In genomic region chr12:105720196-105720595, GRCm38 (mm10) we compare ENCODE assay signal across 17 mouse cellular contexts.
"Had no signal": no experiment of that assay in that cellular context is flagged by ENCODE, and none has a peak within 500 bp of the region (broad histone marks: within the 10 kb centered on the region; RNA-seq: fewer than 3 reads in every experiment).

No protein-coding gene starts in this region.

- H3K27me3 ChIP-seq: neural tube, embryonic 12.5 days; neural tube, embryonic 13.5 days; neural tube, embryonic 15.5 days; stomach, embryonic 15.5 days had no signal

- DNase-seq: retina, postnatal 1 day; right cerebral cortex, adult 18-20 months; right cerebral cortex, postnatal 14 days; right cerebral cortex, postnatal 25 days; right cerebral cortex, postnatal 4 days; spleen, adult 18-20 months; thymus, adult 18-20 months; thymus, adult 2 months; thymus, postnatal 14 days; thymus, postnatal 25 days; thymus, postnatal 36 days; thymus, postnatal 4 days had no signal

- H3K36me3 ChIP-seq: neural tube, embryonic 12.5 days; neural tube, embryonic 13.5 days; neural tube, embryonic 15.5 days; stomach, embryonic 15.5 days had no signal

- H3K27ac ChIP-seq: neural tube, embryonic 12.5 days; neural tube, embryonic 13.5 days; neural tube, embryonic 15.5 days; stomach, embryonic 15.5 days; stomach, postnatal 0 days had no signal

- H3K4me3 ChIP-seq: neural tube, embryonic 12.5 days; neural tube, embryonic 13.5 days; neural tube, embryonic 15.5 days; stomach, embryonic 15.5 days had no signal

- H3K4me1 ChIP-seq: stomach, embryonic 15.5 days had no signal
